Mouse (Mus musculus) stomach, embryonic 16.5 days (tissue): Measurements from ENCODE around the gene Slc8a3. TPM values are rescaled to one million over a fixed set of nuclear protein-coding genes. Genes with fewer than 3 reads are reported as not detected.

ENCODE experiments used
- ATAC-seq: fragments of 200-750 bp; cut with Nextera tagmentation; 2 replicates; pipeline ENCODE4 v1.8.0; 2017; ENCODE audit warnings: moderate number of reproducible peaks, moderate TSS enrichment; ENCODE audit not compliant: insufficient read depth, low FRiP score
- H3K27ac ChIP-seq: fragments of 300-500 bp; sonication (generic); 2 replicates; pipeline ENCODE4 v1.5.1; 2014; ENCODE audit warnings: low read length
- H3K27me3 ChIP-seq: fragments of 300-500 bp; sonication (generic); 2 replicates; pipeline ENCODE4 v1.6.1; 2014; ENCODE audit warnings: low read length, control low read depth, mixed read lengths; ENCODE audit not compliant: control insufficient read depth, insufficient read depth
- H3K36me3 ChIP-seq: fragments of 300-500 bp; sonication (generic); 2 replicates; pipeline ENCODE4 v1.6.1; 2014; ENCODE audit warnings: low read length; ENCODE audit not compliant: control insufficient read depth, insufficient read depth
- H3K4me1 ChIP-seq: fragments of 300-500 bp; sonication (generic); 2 replicates; pipeline ENCODE4 v1.6.1; 2014; ENCODE audit warnings: low read length, control low read depth, mixed read lengths; ENCODE audit not compliant: control insufficient read depth, insufficient read depth
- H3K4me2 ChIP-seq: fragments of 300-500 bp; sonication (generic); 2 replicates; pipeline ENCODE4 v1.6.1; 2014; ENCODE audit warnings: low read depth, low read length, mixed read lengths
- H3K4me3 ChIP-seq: fragments of 300-500 bp; sonication (generic); replicated peaks from 2 replicates; pipeline ENCODE4 v1.5.1; 2014; ENCODE audit warnings: mild to moderate bottlenecking, low read length
- H3K9ac ChIP-seq: fragments of 300-500 bp; sonication (generic); 2 replicates; pipeline ENCODE4 v1.6.1; 2014; ENCODE audit warnings: low read length
- H3K9me3 ChIP-seq: fragments of 300-500 bp; sonication (generic); replicated peaks from 2 replicates; pipeline ENCODE4 v1.6.1; 2016; ENCODE audit warnings: low read length, control low read depth; ENCODE audit not compliant: control insufficient read depth
- WGBS: fragments of 180-500 bp; shearing (Covaris S2); extraction: QIAGEN DNeasy Blood & Tissue Kit; methylation state at CpG from one replicate; pipeline ENCODE4 v1.1.7; 2014; 5-methylcytosine and 5-hydroxymethylcytosine counted together
- polyA plus RNA-seq: library from polyadenylated mRNA; unstranded; fragments of >200 nt; fragmentation: Nextera tagmentation; extraction: Ambion mirVana; gene quantifications from 2 replicates; pipeline ENCODE4 v1.2.1, GENCODE M21; 2015

Gene Slc8a3
- polyA plus RNA-seq, 1 experiment from 2014 or later, result 0.53 TPM

GRCm38 (mm10) chr12:81315953-81316352 lies 17.0 kb downstream of the Slc8a3 start:
- Histone ChIP-seq H3K27me3 (no peaks in the 10 kb centered on the region), H3K27ac (no peak overlapping the region), H3K4me2 (no peak overlapping the region), H3K9me3 (no peaks in the 10 kb centered on the region), H3K4me1 (no peaks in the 10 kb centered on the region), H3K4me3 (no peak overlapping the region), H3K9ac (no peak overlapping the region), H3K36me3 (no peaks in the 10 kb centered on the region)
- ATAC-seq, result no peak
- WGBS, result 90% methylated on average over 5 of the region's 5 CpGs

- Histone ChIP-seq H3K27me3 (no peaks in the 10 kb centered on the region), H3K4me2 (no peak overlapping the region), H3K4me1 (no peaks in the 10 kb centered on the region), H3K27ac (no peak overlapping the region), H3K36me3 (no peaks in the 10 kb centered on the region), H3K4me3 (no peak overlapping the region), H3K9me3 (no peaks in the 10 kb centered on the region), H3K9ac (no peak overlapping the region)
- no peak for ATAC-seq
- 77% methylated on average over 5 of the region's 5 CpGs for WGBS
Measured at GRCm38 (mm10) chr12:81303626-81304025, 29.4 kb downstream of the Slc8a3 start.

- Histone ChIP-seq H3K9me3 (no peaks in the 10 kb centered on the region), H3K4me2 (no peak overlapping the region), H3K27me3 (no peaks in the 10 kb centered on the region), H3K9ac (no peak overlapping the region), H3K4me3 (no peak overlapping the region), H3K27ac (no peak overlapping the region), H3K4me1 (no peaks in the 10 kb centered on the region), H3K36me3 (no peaks in the 10 kb centered on the region)
- ATAC-seq, result no peak
- WGBS, result 48% methylated on average over 5 of the region's 5 CpGs
Measured at GRCm38 (mm10) chr12:81294613-81295012, 38.4 kb downstream of the Slc8a3 start.

- H3K36me3 ChIP-seq, result no peaks in the 10 kb centered on the region
- no peak for ATAC-seq
- H3K9me3 ChIP-seq, result no peaks in the 10 kb centered on the region
- no peak overlapping the region for H3K9ac ChIP-seq
- H3K4me3 ChIP-seq, result no peak overlapping the region
- no peaks in the 10 kb centered on the region for H3K4me1 ChIP-seq
- WGBS, result 60% methylated on average over 2 of the region's 2 CpGs
- no peaks in the 10 kb centered on the region for H3K27me3 ChIP-seq
- no peak overlapping the region for H3K4me2 ChIP-seq
- no peak overlapping the region for H3K27ac ChIP-seq
Measured at GRCm38 (mm10) chr12:81278031-81278430, 54.9 kb downstream of the Slc8a3 start.

- WGBS, result 61% methylated on average over 4 of the region's 4 CpGs
- Histone ChIP-seq H3K9ac (no peak overlapping the region), H3K27ac (no peak overlapping the region), H3K9me3 (no peaks in the 10 kb centered on the region), H3K27me3 (no peaks in the 10 kb centered on the region), H3K4me1 (no peaks in the 10 kb centered on the region), H3K4me2 (no peak overlapping the region), H3K36me3 (no peaks in the 10 kb centered on the region), H3K4me3 (no peak overlapping the region)
- no peak for ATAC-seq
Measured at GRCm38 (mm10) chr12:81274616-81275015, 58.4 kb downstream of the Slc8a3 start.

- WGBS, result 52% methylated on average over 3 of the region's 3 CpGs
- H3K9me3 ChIP-seq, result no peaks in the 10 kb centered on the region
- no peak for ATAC-seq
Measured at GRCm38 (mm10) chr12:81273333-81273732, 59.6 kb downstream of the Slc8a3 start.

GRCm38 (mm10) chr12:81269246-81269645 lies 63.7 kb downstream of the Slc8a3 start:
- Histone ChIP-seq H3K9ac (no peak overlapping the region), H3K36me3 (no peaks in the 10 kb centered on the region), H3K27ac (no peak overlapping the region), H3K4me3 (no peak overlapping the region), H3K4me2 (no peak overlapping the region), H3K9me3 (no peaks in the 10 kb centered on the region), H3K27me3 (no peaks in the 10 kb centered on the region), H3K4me1 (no peaks in the 10 kb centered on the region)
- WGBS, result 79% methylated on average over 5 of the region's 5 CpGs
- no peak for ATAC-seq

More at GRCm38 (mm10) chr12:81273333-81273732, 59.6 kb downstream of the Slc8a3 start:
- H3K4me2 ChIP-seq, result no peak overlapping the region
- no peak overlapping the region for H3K9ac ChIP-seq
- H3K27ac ChIP-seq, result no peak overlapping the region
- no peak overlapping the region for H3K4me3 ChIP-seq
- H3K36me3 ChIP-seq, result no peaks in the 10 kb centered on the region
- no peaks in the 10 kb centered on the region for H3K4me1 ChIP-seq
- H3K27me3 ChIP-seq, result no peaks in the 10 kb centered on the region

GRCm38 (mm10) chr12:81262821-81263220 lies 70.2 kb downstream of the Slc8a3 start:
- Histone ChIP-seq H3K27me3 (no peaks in the 10 kb centered on the region), H3K4me1 (no peaks in the 10 kb centered on the region), H3K27ac (no peak overlapping the region), H3K9ac (no peak overlapping the region), H3K36me3 (no peaks in the 10 kb centered on the region), H3K4me3 (no peak overlapping the region), H3K4me2 (no peak overlapping the region), H3K9me3 (no peaks in the 10 kb centered on the region)
- WGBS, result 74% methylated on average over 6 of the region's 6 CpGs
- no peak for ATAC-seq

- no peak overlapping the region for H3K4me2 ChIP-seq
- H3K4me3 ChIP-seq, result no peak overlapping the region
- no peak for ATAC-seq
- no peak overlapping the region for H3K9ac ChIP-seq
- H3K36me3 ChIP-seq, result no peaks in the 10 kb centered on the region
- WGBS, result 81% methylated on average over 3 of the region's 3 CpGs
- H3K27me3 ChIP-seq, result no peaks in the 10 kb centered on the region
- H3K27ac ChIP-seq, result no peak overlapping the region
- no peaks in the 10 kb centered on the region for H3K9me3 ChIP-seq
- H3K4me1 ChIP-seq, result no peaks in the 10 kb centered on the region
Measured at GRCm38 (mm10) chr12:81258215-81258614, 74.8 kb downstream of the Slc8a3 start.

- Histone ChIP-seq H3K36me3 (no peaks in the 10 kb centered on the region), H3K4me2 (no peak overlapping the region), H3K4me1 (no peaks in the 10 kb centered on the region), H3K4me3 (no peak overlapping the region), H3K9ac (no peak overlapping the region), H3K27me3 (no peaks in the 10 kb centered on the region), H3K27ac (no peak overlapping the region), H3K9me3 (no peaks in the 10 kb centered on the region)
- ATAC-seq, result no peak
- 57% methylated on average over 6 of the region's 6 CpGs for WGBS
Measured at GRCm38 (mm10) chr12:81245411-81245810, 87.6 kb downstream of the Slc8a3 start.
